Mouse (Mus musculus) brain, embryonic 14.5 days (tissue): ENCODE measurements at regions not wholly inside any gene's neighbourhood (a gene's known extent, or its start where the extent isn't known, plus 50 kb on each side); places are given as distances from the start of the nearest gene placed in this dataset.

Experiments used
- CTCF ChIP-seq: fragments of 200-500 bp; IDR thresholded peaks from 2 replicates; pipeline ENCODE4 v1.5.1; 2012; ENCODE audit warnings: inconsistent platforms, mild to moderate bottlenecking, moderate library complexity, borderline replicate concordance; ENCODE audit not compliant: insufficient read depth, insufficient read length; ENCODE audit errors: extremely low read depth
- POLR2A ChIP-seq: fragments of 200-500 bp; IDR thresholded peaks from 2 replicates; pipeline ENCODE4 v1.6.1; 2012; ENCODE audit warnings: mild to moderate bottlenecking, inconsistent platforms, borderline replicate concordance; ENCODE audit not compliant: poor library complexity, insufficient read depth, insufficient read length, severe bottlenecking; ENCODE audit errors: extremely low read depth

GRCm38 (mm10) chr1:73079518-73079917 lies 63.8 kb upstream of the Tnp1 start:
- TF ChIP-seq POLR2A: no peak
- TF ChIP-seq CTCF: no peak
